Mouse (Mus musculus): ENCODE data around the gene Lrp8.

DNA sequence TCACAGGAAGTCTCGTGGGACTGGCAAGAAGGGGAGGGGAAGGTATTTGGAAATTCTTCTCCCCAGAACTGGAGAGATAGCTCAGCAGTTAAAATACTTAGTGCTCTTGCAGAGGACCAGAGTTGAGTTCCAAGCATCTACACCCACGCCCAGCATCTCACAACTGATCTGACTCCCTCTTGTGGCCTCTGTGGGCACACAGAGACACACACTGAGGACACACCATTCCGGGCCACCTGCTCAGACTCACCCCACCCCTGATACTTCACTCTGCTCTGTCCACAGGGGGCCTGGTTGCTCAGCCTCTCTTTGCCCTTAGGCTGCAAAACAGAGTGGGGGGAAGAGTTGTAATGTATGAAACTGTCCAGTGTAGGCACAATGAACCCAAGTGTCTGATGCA is 3.4 kb downstream of the Lrp8 start:
- TF ChIP-seq CTCF (IDR thresholded peaks at IDR 0.05; ENCODE audit: low read depth, low read length) (peak; percentile 29), POLR2A (IDR thresholded peaks at IDR 0.05; ENCODE audit: extremely low read depth, insufficient read depth, low read length) (no peak)

All from liver, adult 2 months (tissue).